Mouse (Mus musculus) CH12.LX (cell line): Measurements from ENCODE around the gene Ptprd.

ENCODE experiments used
- CTCF ChIP-seq, 2 experiments: IDR thresholded peaks in 1 of 2; conservative IDR thresholded peaks in 1 of 2; 2 replicates each; pipeline ENCODE4 v1.5.1; 2011 to 2012; ENCODE audit warnings: low read depth in 2 of 2, low read length in 2 of 2, improper control_type of control experiment in 1 of 2, inconsistent platforms in 1 of 2, mild to moderate bottlenecking in 1 of 2, moderate library complexity in 1 of 2
- ELF1 ChIP-seq: IDR thresholded peaks from 2 replicates; pipeline ENCODE4 v1.6.1; 2014; ENCODE audit warnings: low read depth, mild to moderate bottlenecking, inconsistent platforms, low read length, improper control_type of control experiment
- EP300 ChIP-seq: IDR thresholded peaks from 2 replicates; pipeline ENCODE4 v1.6.1; 2011; ENCODE audit warnings: low read length, improper control_type of control experiment
- GABPA ChIP-seq: IDR thresholded peaks from 2 replicates; pipeline ENCODE4 v1.6.1; 2012; ENCODE audit warnings: low read depth, low read length, improper control_type of control experiment, inconsistent platforms; ENCODE audit not compliant: insufficient replicate concordance
- MAX ChIP-seq: IDR thresholded peaks from 2 replicates; pipeline ENCODE4 v1.6.1; 2011; ENCODE audit warnings: low read length, improper control_type of control experiment
- POLR2A ChIP-seq: IDR thresholded peaks from 2 replicates; pipeline ENCODE4 v1.6.1; 2011; ENCODE audit warnings: low read depth, mild to moderate bottlenecking, improper control_type of control experiment, low read length
- TBP ChIP-seq: conservative IDR thresholded peaks from 2 replicates; pipeline ENCODE4 v1.6.1; 2011; ENCODE audit warnings: low read depth, low read length, improper control_type of control experiment
- TCF12 ChIP-seq: IDR thresholded peaks from 2 replicates; pipeline ENCODE4 v1.6.1; 2014; ENCODE audit warnings: low read depth, mild to moderate bottlenecking, inconsistent platforms, low read length, improper control_type of control experiment
- USF2 ChIP-seq: conservative IDR thresholded peaks from 2 replicates; pipeline ENCODE4 v1.6.1; 2011; ENCODE audit warnings: low read depth, low read length, improper control_type of control experiment

- TF ChIP-seq CTCF (conservative IDR thresholded peaks at IDR 0.05 in 1 of 2, IDR thresholded peaks at IDR 0.05 in 1 of 2; ENCODE audit: low read depth in 2 of 2, low read length in 2 of 2) (no peak), GABPA (no peak), POLR2A (no peak), EP300 (no peak), USF2 (no peak), TCF12 (no peak), MAX (no peak), TBP (no peak), ELF1 (no peak)
These were observed 1873.8 kb downstream of the Ptprd start for GRCm38 (mm10) chr4:76337926-76338325.
